Mouse (Mus musculus) adrenal gland, postnatal 10 days (tissue): ENCODE measurements around the gene Recql. TPM values are rescaled to one million over a fixed set of nuclear protein-coding genes. Genes with fewer than 3 reads are reported as not detected.
A peak's percentile ranks its signal among the peaks of the same experiment; 100 is the strongest.

Experiments
- DNase-seq: peaks from one replicate; pipeline ENCODE4 v3.0.0; 2021; ENCODE audit warnings: mixed read lengths
- long read RNA-seq, 2 experiments: library from polyadenylated mRNA; stranded (forward); transcript quantifications; one replicate each; pipeline ENCODE4 v2.0.0; 2021
- total RNA-seq, 2 experiments: library from RNA; stranded (reverse); gene quantifications; 2 replicates each; pipeline ENCODE4 v1.2.3; 2021

Gene Recql
- 10 to 100 TPM; 13.9 to 17.8 TPM for total RNA-seq
- long read RNA-seq, experiment 1, transcript Recql-203 (15 exons, 3,389 nt): major isoform, 10 of 14 reads
- long read RNA-seq, experiment 1, partial matches to known transcripts: 1 of 14 reads
- long read RNA-seq, experiment 1, other reads (novel, unspliced or antisense): 3 of 14 reads
- long read RNA-seq, experiment 2, transcript Recql-203 (15 exons, 3,389 nt): major isoform, 8 of 9 reads
- long read RNA-seq, experiment 2, partial matches to known transcripts: 0 of 9 reads
- long read RNA-seq, experiment 2, other reads (novel, unspliced or antisense): 1 of 9 reads

- DNase-seq: peak; percentile 99
Observed at GRCm38 (mm10) chr6:142387011-142387754, at the start of gene Recql, which contains the start of gene Golt1b. Gene Recql (minus strand): TSS chr6:142387087. Gene Golt1b (plus strand): TSS chr6:142387221.

- DNase-seq: no peak
Observed at GRCm38 (mm10) chr6:142429072-142429471, 42.2 kb upstream of the Recql start.

GRCm38 (mm10) chr6:142424976-142425375, 38.1 kb upstream of the Recql start:
- no peak for DNase-seq

- DNase-seq: no peak
Observed at GRCm38 (mm10) chr6:142414597-142414996, 27.7 kb upstream of the Recql start.

GRCm38 (mm10) chr6:142413845-142414244, 27.0 kb upstream of the Recql start:
- DNase-seq: no peak

GRCm38 (mm10) chr6:142412906-142413491, 26.1 kb upstream of the Recql start, which contains the start of gene Spx:
Gene Spx (plus strand): TSS chr6:142413441.
- no peak for DNase-seq

- DNase-seq: peak; percentile 14
Observed at GRCm38 (mm10) chr6:142411140-142411539, 24.3 kb upstream of the Recql start.

GRCm38 (mm10) chr6:142395756-142396155, 8.9 kb upstream of the Recql start:
- DNase-seq: no peak

- DNase-seq: peak; percentile 47
Observed at GRCm38 (mm10) chr6:142394669-142395068, 7.8 kb upstream of the Recql start.

GRCm38 (mm10) chr6:142392312-142392711, 5.4 kb upstream of the Recql start:
- DNase-seq: no peak

- DNase-seq: no peak
Observed at GRCm38 (mm10) chr6:142389101-142389500, 2.2 kb upstream of the Recql start.

GRCm38 (mm10) chr6:142387755-142388271, 926 bp upstream of the Recql start:
- no peak for DNase-seq

- DNase-seq: no peak
Observed at GRCm38 (mm10) chr6:142386285-142387010, 439 bp downstream of the Recql start.

- no peak for DNase-seq
Observed at GRCm38 (mm10) chr6:142384521-142384920, 2.4 kb downstream of the Recql start.

GRCm38 (mm10) chr6:142381615-142382014, 5.3 kb downstream of the Recql start:
- no peak for DNase-seq

- DNase-seq: peak; percentile 26
Observed at GRCm38 (mm10) chr6:142379961-142380360, 6.9 kb downstream of the Recql start.

- DNase-seq: no peak
Observed at GRCm38 (mm10) chr6:142378576-142379330, 8.1 kb downstream of the Recql start.

GRCm38 (mm10) chr6:142377081-142377480, 9.8 kb downstream of the Recql start:
- no peak for DNase-seq

- DNase-seq: no peak
Observed at GRCm38 (mm10) chr6:142369568-142369967, 17.3 kb downstream of the Recql start.

- no peak for DNase-seq
Observed at GRCm38 (mm10) chr6:142367565-142367964, 19.3 kb downstream of the Recql start.

- DNase-seq: no peak
Observed at GRCm38 (mm10) chr6:142366473-142367018, 20.3 kb downstream of the Recql start.
